Mouse (Mus musculus): ENCODE measurements at regions not wholly inside any gene's neighbourhood (a gene's known extent, or its start where the extent isn't known, plus 50 kb on each side); places are given as distances from the start of the nearest gene placed in this dataset.

DNA sequence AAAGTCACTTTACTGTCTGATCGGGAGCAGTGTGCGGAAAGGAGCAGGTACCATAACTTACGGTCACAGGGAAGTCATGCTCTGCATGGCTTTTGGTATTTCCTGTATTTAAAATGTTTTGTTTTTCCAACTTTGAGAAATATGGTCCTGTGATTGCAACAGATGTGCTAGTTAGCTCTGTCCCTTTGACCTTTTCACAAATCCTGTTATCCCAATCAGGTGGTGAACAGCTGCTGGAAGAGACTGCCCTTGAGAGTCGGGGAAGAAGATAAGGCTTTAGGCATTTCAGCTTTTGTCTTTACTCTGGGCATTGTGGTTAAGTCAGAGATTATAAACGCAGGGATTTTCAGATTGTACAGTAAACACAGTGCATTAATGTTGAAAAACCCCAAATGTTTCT lies 588.5 kb upstream of the Atp2b1 start:
- DNase-seq = no peak
- no peak overlapping the region for H3K9ac ChIP-seq (replicated peaks)
- no peaks in the 10 kb centered on the region for H3K9me3 ChIP-seq (ENCODE audit: low read length)
- WGBS (ENCODE audit: insufficient replicate concordance) = 57% methylated on average over 5 of the region's 5 CpGs
- H3K27ac ChIP-seq (ENCODE audit: low read depth) = no peak overlapping the region
- H3K27me3 ChIP-seq (ENCODE audit: insufficient read depth, low read length) = no peaks in the 10 kb centered on the region
- ATAC-seq = no peak
- no peaks in the 10 kb centered on the region for H3K4me1 ChIP-seq (ENCODE audit: insufficient read depth)
- no peak overlapping the region for H3K4me3 ChIP-seq (ENCODE audit: low read depth, low read length)
- H3K36me3 ChIP-seq (replicated peaks; ENCODE audit: insufficient read depth, low read length) = no peaks in the 10 kb centered on the region
- TF ChIP-seq CTCF (IDR thresholded peaks at IDR 0.05; ENCODE audit: low read depth) (no peak), EP300 (IDR thresholded peaks at IDR 0.05; ENCODE audit: low read depth) (no peak)
- H3K4me2 ChIP-seq (ENCODE audit: low read depth, low read length) = no peak overlapping the region

DNA sequence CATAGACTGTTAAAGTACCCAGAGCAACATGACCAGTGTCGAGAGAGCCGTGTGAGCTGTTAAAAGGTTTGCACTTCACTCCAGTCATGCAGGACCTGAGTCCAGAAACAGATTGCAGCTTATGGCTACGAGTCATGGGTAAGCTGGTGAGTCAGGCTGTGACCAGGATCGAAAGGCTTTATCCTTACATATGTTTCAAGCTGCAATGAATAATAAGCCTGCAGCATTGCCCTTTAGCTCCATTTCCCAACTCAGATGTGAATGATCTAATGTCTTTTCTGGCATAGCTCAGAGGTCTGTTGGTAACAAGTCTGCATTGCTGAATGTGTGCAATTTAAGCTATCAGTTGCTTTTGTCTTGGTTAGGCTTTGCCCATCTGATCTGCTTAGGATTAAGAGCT lies 581.5 kb upstream of the Atp2b1 start:
- no peaks in the 10 kb centered on the region for H3K9me3 ChIP-seq (ENCODE audit: low read length)
- WGBS (ENCODE audit: insufficient replicate concordance) = 66% methylated on average over 4 of the region's 4 CpGs
- no peaks in the 10 kb centered on the region for H3K27me3 ChIP-seq (ENCODE audit: insufficient read depth, low read length)
- H3K4me1 ChIP-seq (ENCODE audit: insufficient read depth) = no peaks in the 10 kb centered on the region
- DNase-seq = no peak
- no peak overlapping the region for H3K4me2 ChIP-seq (ENCODE audit: low read depth, low read length)
- H3K27ac ChIP-seq (ENCODE audit: low read depth) = no peak overlapping the region
- no peaks in the 10 kb centered on the region for H3K36me3 ChIP-seq (replicated peaks; ENCODE audit: insufficient read depth, low read length)
- H3K4me3 ChIP-seq (ENCODE audit: low read depth, low read length) = no peak overlapping the region
- ATAC-seq = no peak
- no peak overlapping the region for H3K9ac ChIP-seq (replicated peaks)
- TF ChIP-seq EP300 (IDR thresholded peaks at IDR 0.05; ENCODE audit: low read depth) (no peak), CTCF (IDR thresholded peaks at IDR 0.05; ENCODE audit: low read depth) (no peak)

DNA sequence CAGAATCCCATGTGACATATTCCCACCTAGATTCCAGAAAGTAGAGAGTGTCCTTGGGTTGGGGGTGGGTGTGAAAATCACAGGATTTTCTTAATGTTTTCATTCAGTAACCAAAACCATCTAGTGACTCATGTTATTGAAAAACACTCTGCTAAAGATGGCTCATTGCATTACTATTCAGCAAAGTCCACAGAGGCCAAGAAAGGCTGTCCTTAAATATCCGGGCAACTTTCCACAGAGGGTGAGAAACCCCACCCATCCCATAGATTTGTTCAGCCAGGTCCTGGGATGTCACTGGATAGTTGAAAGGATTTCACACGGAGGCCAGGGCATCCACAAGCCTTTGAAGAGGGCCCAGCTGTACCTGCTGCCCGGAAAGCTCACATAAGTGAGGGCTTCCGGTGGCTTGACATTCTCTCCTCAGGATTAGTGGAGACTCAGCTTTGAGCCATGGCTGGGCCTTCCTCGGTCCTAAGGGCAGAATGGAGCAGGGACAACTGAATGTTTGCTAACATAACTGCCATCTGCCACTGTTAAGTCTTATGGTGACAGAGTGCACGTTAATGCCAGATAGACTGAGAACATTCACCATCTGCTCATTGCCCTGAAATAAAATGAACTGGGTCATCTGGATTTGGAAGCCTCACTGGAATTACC lies 580.7 kb upstream of the Atp2b1 start:
- no peak overlapping the region for H3K4me2 ChIP-seq (ENCODE audit: low read depth, low read length)
- H3K4me3 ChIP-seq (ENCODE audit: low read depth, low read length) = no peak overlapping the region
- DNase-seq = no peak
- no peak overlapping the region for H3K27ac ChIP-seq (ENCODE audit: low read depth)
- no peaks in the 10 kb centered on the region for H3K4me1 ChIP-seq (ENCODE audit: insufficient read depth)
- H3K9me3 ChIP-seq (ENCODE audit: low read length) = no peaks in the 10 kb centered on the region
- H3K36me3 ChIP-seq (replicated peaks; ENCODE audit: insufficient read depth, low read length) = no peaks in the 10 kb centered on the region
- TF ChIP-seq EP300 (IDR thresholded peaks at IDR 0.05; ENCODE audit: low read depth) (no peak), CTCF (IDR thresholded peaks at IDR 0.05; ENCODE audit: low read depth) (no peak)
- ATAC-seq = no peak
- 63% methylated on average over 6 of the region's 6 CpGs for WGBS (ENCODE audit: insufficient replicate concordance)
- no peaks in the 10 kb centered on the region for H3K27me3 ChIP-seq (ENCODE audit: insufficient read depth, low read length)
- no peak overlapping the region for H3K9ac ChIP-seq (replicated peaks)

DNA sequence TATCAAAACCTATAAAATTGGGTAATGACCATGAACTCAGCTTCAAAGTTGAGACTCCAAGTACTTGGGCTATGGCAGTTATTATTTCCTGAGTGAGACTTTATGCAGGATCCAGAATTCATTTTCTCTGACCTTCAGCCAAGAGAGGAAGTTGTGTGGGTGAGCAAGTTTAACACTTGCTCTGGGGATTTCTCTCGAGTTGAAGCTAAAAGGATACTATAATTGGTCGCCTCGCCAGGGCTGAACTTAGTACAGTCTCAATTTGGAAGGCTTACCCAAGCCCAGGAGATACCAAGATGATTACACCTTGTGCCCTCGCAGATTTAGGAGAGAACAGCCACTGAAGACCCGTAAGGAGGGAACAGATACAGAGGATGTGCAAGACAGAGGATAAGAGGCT lies 570.4 kb upstream of the Atp2b1 start:
- Histone ChIP-seq H3K9me3 (ENCODE audit: low read length) (no peaks in the 10 kb centered on the region), H3K4me1 (ENCODE audit: insufficient read depth) (no peaks in the 10 kb centered on the region), H3K4me3 (ENCODE audit: low read depth, low read length) (no peak overlapping the region), H3K9ac (replicated peaks) (no peak overlapping the region), H3K4me2 (ENCODE audit: low read depth, low read length) (no peak overlapping the region), H3K36me3 (replicated peaks; ENCODE audit: insufficient read depth, low read length) (no peaks in the 10 kb centered on the region), H3K27me3 (ENCODE audit: insufficient read depth, low read length) (no peaks in the 10 kb centered on the region), H3K27ac (ENCODE audit: low read depth) (no peak overlapping the region)
- TF ChIP-seq CTCF (IDR thresholded peaks at IDR 0.05; ENCODE audit: low read depth) (no peak), EP300 (IDR thresholded peaks at IDR 0.05; ENCODE audit: low read depth) (no peak)
- WGBS (ENCODE audit: insufficient replicate concordance) = 55% methylated on average over 5 of the region's 5 CpGs
- DNase-seq (no peak), ATAC-seq (no peak)

DNA sequence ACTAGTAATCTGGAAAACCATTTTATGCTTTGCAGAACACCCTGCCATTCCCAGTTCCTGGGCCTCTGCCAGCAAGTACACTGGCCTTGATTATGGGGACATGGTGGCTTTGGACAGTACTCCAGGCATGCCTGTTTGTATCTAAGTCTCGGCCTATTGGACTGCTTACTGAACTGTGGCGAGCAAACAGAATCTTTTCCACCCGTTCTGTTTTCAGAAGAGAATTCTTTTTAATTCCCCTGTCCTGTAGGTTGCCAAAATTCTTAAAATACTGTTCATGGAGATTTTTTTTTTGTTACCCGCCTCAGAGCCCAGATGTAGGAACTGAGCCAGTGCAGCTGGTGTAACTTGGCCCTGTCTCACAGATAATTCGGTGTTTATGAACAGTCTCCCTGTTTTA lies 564.7 kb upstream of the Atp2b1 start:
- H3K4me3 ChIP-seq (ENCODE audit: low read depth, low read length) = no peak overlapping the region
- no peak overlapping the region for H3K9ac ChIP-seq (replicated peaks)
- no peaks in the 10 kb centered on the region for H3K27me3 ChIP-seq (ENCODE audit: insufficient read depth, low read length)
- DNase-seq = no peak
- H3K9me3 ChIP-seq (ENCODE audit: low read length) = no peaks in the 10 kb centered on the region
- no peak overlapping the region for H3K4me2 ChIP-seq (ENCODE audit: low read depth, low read length)
- H3K36me3 ChIP-seq (replicated peaks; ENCODE audit: insufficient read depth, low read length) = no peaks in the 10 kb centered on the region
- ATAC-seq = no peak
- whole genome bisulfite sequencing (ENCODE audit: insufficient replicate concordance) = 74% methylated on average over 5 of the region's 5 CpGs
- TF ChIP-seq EP300 (IDR thresholded peaks at IDR 0.05; ENCODE audit: low read depth) = no peak
- no peak for TF ChIP-seq CTCF (IDR thresholded peaks at IDR 0.05; ENCODE audit: low read depth)
- H3K27ac ChIP-seq (ENCODE audit: low read depth) = no peak overlapping the region
- H3K4me1 ChIP-seq (ENCODE audit: insufficient read depth) = no peaks in the 10 kb centered on the region

DNA sequence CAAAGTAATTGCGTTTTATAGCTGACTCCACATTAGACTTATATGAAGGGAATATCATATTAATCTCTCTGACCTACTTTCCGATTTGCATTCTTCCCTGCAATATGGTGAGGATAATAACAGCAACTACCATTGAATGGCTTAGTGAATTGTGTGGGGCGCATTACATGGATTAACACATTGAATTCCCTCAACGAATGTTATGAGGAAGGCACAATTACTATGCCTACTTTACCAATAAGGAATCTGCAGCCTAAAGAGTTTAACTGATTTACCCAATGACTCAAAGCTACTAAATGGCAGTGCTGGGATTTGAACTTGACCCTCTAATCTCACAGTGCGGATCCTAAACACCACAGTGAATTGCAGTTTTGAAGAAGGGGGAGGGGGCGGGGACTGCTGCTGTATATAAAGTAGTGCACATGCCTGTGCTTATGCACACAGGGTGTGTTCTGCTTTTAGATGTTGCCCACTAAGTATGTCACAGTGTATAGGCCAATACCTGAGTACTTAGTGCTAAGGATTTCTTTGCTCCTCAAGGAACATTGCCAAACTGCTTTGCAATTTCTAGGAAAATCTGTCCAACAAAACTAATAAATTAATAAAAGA lies 563.8 kb upstream of the Atp2b1 start:
- Histone ChIP-seq H3K4me3 (ENCODE audit: low read depth, low read length) (no peak overlapping the region), H3K27me3 (ENCODE audit: insufficient read depth, low read length) (no peaks in the 10 kb centered on the region), H3K4me2 (ENCODE audit: low read depth, low read length) (no peak overlapping the region), H3K9ac (replicated peaks) (no peak overlapping the region), H3K36me3 (replicated peaks; ENCODE audit: insufficient read depth, low read length) (no peaks in the 10 kb centered on the region), H3K4me1 (ENCODE audit: insufficient read depth) (no peaks in the 10 kb centered on the region), H3K9me3 (ENCODE audit: low read length) (no peaks in the 10 kb centered on the region), H3K27ac (ENCODE audit: low read depth) (no peak overlapping the region)
- TF ChIP-seq CTCF (IDR thresholded peaks at IDR 0.05; ENCODE audit: low read depth) = no peak
- no peak for TF ChIP-seq EP300 (IDR thresholded peaks at IDR 0.05; ENCODE audit: low read depth)
- DNase-seq = no peak
- WGBS (ENCODE audit: insufficient replicate concordance) = 82% methylated on average over 6 of the region's 6 CpGs
- no peak for ATAC-seq

All from liver, postnatal 0 days (tissue).